Mouse (Mus musculus) limb, embryonic 14.5 days (tissue): ENCODE measurements around the gene Dtx1. TPM values are rescaled to one million over a fixed set of nuclear protein-coding genes. Genes with fewer than 3 reads are reported as not detected.

Experiments used
- ATAC-seq: fragments of 200-750 bp; cut with Nextera tagmentation; 2 replicates; pipeline ENCODE4 v1.8.0; 2017; ENCODE audit warnings: low read depth, moderate number of reproducible peaks, moderate TSS enrichment; ENCODE audit not compliant: low FRiP score
- DNase-seq: peaks from one replicate; pipeline ENCODE4 v3.0.0-alpha.2; 2015; ENCODE audit warnings: low spot score
- H3K27ac ChIP-seq: fragments of 300-500 bp; sonication (generic); replicated peaks from 2 replicates; pipeline ENCODE4 v1.5.1; 2014; ENCODE audit warnings: low read depth, mild to moderate bottlenecking, low read length, moderate library complexity, mixed read lengths
- H3K27me3 ChIP-seq: fragments of 300-500 bp; sonication (generic); 2 replicates; pipeline ENCODE4 v1.6.1; 2014; ENCODE audit warnings: low read length, mixed read lengths; ENCODE audit not compliant: control insufficient read depth, insufficient read depth
- H3K36me3 ChIP-seq: fragments of 300-500 bp; sonication (generic); 2 replicates; pipeline ENCODE4 v1.6.1; 2014; ENCODE audit warnings: mild to moderate bottlenecking, low read length, moderate library complexity, mixed read lengths; ENCODE audit not compliant: control insufficient read depth, insufficient read depth
- H3K4me1 ChIP-seq: fragments of 300-500 bp; sonication (generic); 2 replicates; pipeline ENCODE4 v1.6.1; 2014; ENCODE audit warnings: antibody characterized with exemption, low read length, mixed read lengths; ENCODE audit not compliant: control insufficient read depth, insufficient read depth
- H3K4me2 ChIP-seq: fragments of 300-500 bp; sonication (generic); replicated peaks from 2 replicates; pipeline ENCODE4 v1.6.1; 2014; ENCODE audit warnings: low read depth, mild to moderate bottlenecking, low read length, moderate library complexity; ENCODE audit not compliant: severe bottlenecking
- H3K4me3 ChIP-seq: fragments of 300-500 bp; sonication (generic); replicated peaks from 2 replicates; pipeline ENCODE4 v1.5.1; 2014; ENCODE audit warnings: low read length
- H3K9ac ChIP-seq: fragments of 300-500 bp; sonication (generic); 2 replicates; pipeline ENCODE4 v1.6.1; 2014; ENCODE audit warnings: mild to moderate bottlenecking, low read depth, low read length, moderate library complexity; ENCODE audit not compliant: severe bottlenecking
- H3K9me3 ChIP-seq: fragments of 300-500 bp; sonication (generic); 2 replicates; pipeline ENCODE4 v1.6.1; 2016; ENCODE audit warnings: low read length; ENCODE audit not compliant: control insufficient read depth
- POLR2A ChIP-seq: fragments of 200-500 bp; IDR thresholded peaks from 2 replicates; pipeline ENCODE4 v1.8.0; 2012; ENCODE audit warnings: inconsistent platforms, mild to moderate bottlenecking, moderate library complexity, borderline replicate concordance; ENCODE audit not compliant: insufficient read depth, insufficient read length; ENCODE audit errors: extremely low read depth
- WGBS: fragments of 180-500 bp; shearing (Covaris S2); extraction: QIAGEN DNeasy Blood & Tissue Kit; methylation state at CpG from one replicate; pipeline ENCODE4 v1.1.7; 2014; 5-methylcytosine and 5-hydroxymethylcytosine counted together
- polyA plus RNA-seq, 2 experiments: library from polyadenylated mRNA; depleted of rRNA in 1 of 2; stranded (reverse) in 1 of 2; unstranded in 1 of 2; fragments of >200 nt; fragmentation: Nextera tagmentation in 1 of 2; extraction: Ambion mirVana in 1 of 2; gene quantifications; 2 replicates each; pipeline versions ENCODE4 v1.2.1 to v1.2.3; 2012 to 2014

Gene Dtx1
- polyA plus RNA-seq, 2 experiments = 3.9 to 11.1 TPM

DNA sequence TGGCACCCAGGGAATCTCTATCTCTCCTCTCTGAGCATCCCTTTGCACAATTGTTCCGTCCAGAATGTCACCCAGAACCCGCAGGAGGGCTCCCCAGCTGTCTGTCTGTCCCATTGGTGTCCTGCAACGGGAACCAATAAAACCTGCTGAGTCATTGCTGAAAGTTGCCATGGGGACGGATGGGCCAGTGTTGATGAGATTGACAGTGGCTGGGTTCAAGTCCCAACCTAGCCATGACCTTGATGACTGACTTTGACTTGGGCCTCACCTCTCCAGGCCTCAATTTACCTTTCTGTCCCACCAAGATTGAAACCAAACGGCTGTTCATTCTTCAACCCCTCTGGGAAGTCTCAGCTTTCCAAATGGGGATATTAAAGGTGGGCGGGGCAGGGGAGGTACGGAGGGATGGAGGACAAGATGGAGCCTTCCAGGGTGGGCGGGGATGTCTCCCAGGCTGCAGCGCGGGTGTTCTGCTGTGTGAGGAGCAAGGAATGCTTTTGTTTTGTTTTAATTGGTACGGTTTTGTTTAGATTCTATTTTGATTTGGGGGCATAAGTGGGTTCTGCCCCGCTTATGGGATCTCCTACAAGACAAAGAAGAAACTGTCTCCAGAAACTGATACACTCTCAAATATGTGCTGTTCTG is 14.2 kb upstream of the Dtx1 start:
- ATAC-seq = no peak

DNA sequence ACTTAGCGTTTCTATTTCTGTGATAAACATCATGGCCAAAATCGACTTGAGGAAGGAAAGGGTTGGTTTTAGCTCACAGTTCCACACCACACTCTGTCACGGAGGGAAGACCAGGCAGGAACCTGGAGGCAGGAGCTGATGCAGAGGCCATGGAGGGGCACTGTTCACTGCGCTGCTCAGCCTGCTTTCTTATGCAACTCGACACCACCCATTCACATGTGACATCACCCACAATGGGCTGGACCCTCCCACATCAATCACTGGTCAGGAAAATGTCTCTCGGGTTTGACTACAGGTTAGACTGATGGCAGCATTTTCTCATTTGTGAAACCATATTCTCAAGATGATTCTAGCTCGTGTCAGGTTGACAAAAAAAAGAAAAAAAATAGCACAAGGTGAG is 9.3 kb upstream of the Dtx1 start:
- DNase-seq (no peak), ATAC-seq (no peak)
- 57% methylated on average over 7 of the region's 7 CpGs for WGBS
- Histone ChIP-seq H3K4me1 (no peaks in the 10 kb centered on the region), H3K4me2 (no peak overlapping the region), H3K27ac (no peak overlapping the region), H3K9ac (no peak overlapping the region), H3K27me3 (no peaks in the 10 kb centered on the region), H3K36me3 (no peaks in the 10 kb centered on the region), H3K9me3 (no peaks in the 10 kb centered on the region), H3K4me3 (no peak overlapping the region)
- TF ChIP-seq POLR2A = no peak

More for the DNA sequence above, 14.2 kb upstream of the Dtx1 start:
- no peak for DNase-seq
- H3K9me3 ChIP-seq = no peaks in the 10 kb centered on the region
- no peaks in the 10 kb centered on the region for H3K4me1 ChIP-seq
- 58% methylated on average over 12 of the region's 12 CpGs for WGBS
- no peak overlapping the region for H3K27ac ChIP-seq
- H3K27me3 ChIP-seq = no peaks in the 10 kb centered on the region
- TF ChIP-seq POLR2A = no peak
- H3K9ac ChIP-seq = no peak overlapping the region
- no peaks in the 10 kb centered on the region for H3K36me3 ChIP-seq
- no peak overlapping the region for H3K4me3 ChIP-seq
- H3K4me2 ChIP-seq = no peak overlapping the region

DNA sequence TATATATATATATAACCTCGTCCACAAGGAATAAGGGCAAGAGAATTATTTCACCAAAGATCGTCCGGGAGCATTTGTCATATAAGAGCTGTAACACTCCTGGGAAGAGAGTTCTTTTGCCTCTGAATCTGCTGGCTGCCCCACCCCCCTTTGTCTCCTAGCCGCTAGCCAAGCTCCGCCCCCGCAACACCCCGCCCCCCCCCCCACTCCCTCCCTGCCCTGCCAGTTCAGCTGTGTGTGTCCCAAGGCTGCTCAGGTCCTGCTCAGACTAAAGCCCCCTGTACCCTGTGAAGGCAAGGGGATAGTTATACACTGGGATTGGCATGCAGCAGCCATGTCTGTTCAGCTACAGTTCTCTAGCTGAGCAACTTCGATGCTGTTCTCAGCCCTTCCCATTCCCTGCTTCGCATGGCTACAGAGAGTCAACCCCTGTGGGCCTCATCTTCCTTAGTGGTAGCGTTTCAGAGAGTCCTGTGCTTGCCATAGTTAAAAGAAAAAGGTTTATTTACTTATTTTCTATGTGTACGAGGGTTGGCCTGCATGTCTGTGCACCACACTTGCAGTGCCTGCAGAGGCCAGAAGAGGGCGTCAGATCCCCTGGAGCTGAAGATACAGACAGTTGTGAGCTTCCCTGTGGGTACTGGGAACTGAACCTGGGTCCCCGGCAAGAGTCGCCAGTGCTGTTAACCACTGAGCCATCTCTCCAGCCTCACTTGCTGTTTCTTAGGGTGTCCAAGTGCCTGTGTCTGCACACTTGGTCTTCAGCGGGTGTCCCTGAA is 7.1 kb upstream of the Dtx1 start:
- ATAC-seq (no peak), DNase-seq (no peak)
- Histone ChIP-seq H3K27me3 (peaks cover 13% of the 10 kb centered on the region), H3K4me1 (no peaks in the 10 kb centered on the region), H3K9me3 (no peaks in the 10 kb centered on the region), H3K4me3 (no peak overlapping the region), H3K4me2 (no peak overlapping the region), H3K27ac (no peak overlapping the region), H3K36me3 (no peaks in the 10 kb centered on the region), H3K9ac (no peak overlapping the region)
- 57% methylated on average over 12 of the region's 15 CpGs for WGBS
- TF ChIP-seq POLR2A = no peak

DNA sequence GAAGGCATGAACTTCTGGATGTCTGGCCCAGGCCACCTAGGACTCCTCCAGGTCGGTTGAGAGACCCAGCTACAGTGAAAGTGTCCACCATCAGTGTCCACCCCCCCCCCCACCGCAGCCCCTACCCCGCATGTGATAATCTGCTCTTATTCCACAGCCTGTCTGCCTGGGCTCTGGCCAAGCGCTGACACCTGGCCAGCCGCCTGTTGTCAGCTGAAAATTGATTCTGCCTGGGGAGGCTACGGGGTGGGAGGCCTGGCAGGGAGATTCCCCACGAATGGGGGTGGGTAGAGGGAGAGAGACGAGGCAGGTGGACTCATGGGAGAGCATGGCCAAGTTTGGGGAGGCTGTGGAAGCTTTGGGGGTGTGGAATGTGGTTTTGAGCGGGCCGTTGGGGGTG is 5.4 kb upstream of the Dtx1 start:
- no peak overlapping the region for H3K4me3 ChIP-seq
- DNase-seq (no peak), ATAC-seq (no peak)
- no peak overlapping the region for H3K27ac ChIP-seq
- no peak for TF ChIP-seq POLR2A
- no peaks in the 10 kb centered on the region for H3K9me3 ChIP-seq
- no peaks in the 10 kb centered on the region for H3K4me1 ChIP-seq
- no peak overlapping the region for H3K4me2 ChIP-seq
- H3K9ac ChIP-seq = no peak overlapping the region
- peaks cover 23% of the 10 kb centered on the region for H3K27me3 ChIP-seq
- 63% methylated on average over 10 of the region's 10 CpGs for WGBS
- no peaks in the 10 kb centered on the region for H3K36me3 ChIP-seq

DNA sequence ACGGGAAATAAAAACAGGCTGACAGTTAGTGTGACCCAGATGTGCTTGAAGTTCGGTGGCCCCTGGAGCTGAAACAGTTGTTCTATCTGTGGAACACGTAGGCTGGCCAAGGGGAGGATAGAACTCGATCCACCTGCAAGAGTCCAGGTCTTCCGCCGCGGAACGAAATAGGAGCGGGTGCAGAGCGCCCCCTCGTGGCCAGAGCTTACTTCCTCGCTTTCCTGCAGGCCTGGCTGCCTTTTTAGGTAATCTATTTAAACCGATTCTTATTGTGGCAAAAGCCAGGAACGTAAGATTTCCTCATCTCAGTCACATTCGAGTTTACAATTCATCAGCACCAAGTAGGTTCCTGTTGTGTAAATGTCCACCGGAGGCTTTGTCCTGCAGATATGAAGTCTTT is 2.6 kb upstream of the Dtx1 start:
- Histone ChIP-seq H3K27me3 (peaks cover 50% of the 10 kb centered on the region), H3K4me2 (no peak overlapping the region), H3K4me3 (no peak overlapping the region), H3K9me3 (no peaks in the 10 kb centered on the region), H3K27ac (no peak overlapping the region), H3K4me1 (peaks cover 12% of the 10 kb centered on the region), H3K36me3 (no peaks in the 10 kb centered on the region), H3K9ac (no peak overlapping the region)
- DNase-seq (peak; percentile 66), ATAC-seq (no peak)
- no peak for TF ChIP-seq POLR2A
- WGBS = 4% methylated on average over 16 of the region's 16 CpGs
